Mouse (Mus musculus) heart, adult 2 months (tissue): Measurements from ENCODE around the gene Gm49486. TPM values are rescaled to one million over a fixed set of nuclear protein-coding genes. Genes with fewer than 3 reads are reported as not detected.
"Not testable (repeated sequence)": the region's sequence is repeated elsewhere in the genome, so short reads cannot be mapped to it uniquely, and the experiment has no call there.

ENCODE experiments used
- DNase-seq, 2 experiments: peaks; one replicate each; pipeline ENCODE4 v3.0.0; 2021
- H3K27ac ChIP-seq: fragments of 200-600 bp; 2 replicates; pipeline ENCODE4 v1.8.1; 2022
- H3K27me3 ChIP-seq: fragments of 200-500 bp; 2 replicates; pipeline ENCODE4 v1.6.1; 2012; ENCODE audit warnings: mild to moderate bottlenecking, low read length, inconsistent platforms, mixed read lengths; ENCODE audit not compliant: control insufficient read depth, insufficient read depth
- H3K36me3 ChIP-seq: fragments of 200-500 bp; 2 replicates; pipeline ENCODE4 v1.6.1; 2012; ENCODE audit warnings: low read length, inconsistent platforms; ENCODE audit not compliant: control insufficient read depth, insufficient read depth
- H3K4me1 ChIP-seq: fragments of 200-500 bp; 2 replicates; pipeline ENCODE4 v1.6.1; 2011; ENCODE audit warnings: low read length; ENCODE audit not compliant: control insufficient read depth, insufficient read depth
- H3K4me3 ChIP-seq: fragments of 200-600 bp; 2 replicates; pipeline ENCODE4 v1.8.1; 2022
- H3K79me2 ChIP-seq: fragments of 200-500 bp; replicated peaks from 2 replicates; pipeline ENCODE4 v1.6.1; 2012; ENCODE audit warnings: mild to moderate bottlenecking, inconsistent platforms, low read length, moderate library complexity, mixed read lengths; ENCODE audit not compliant: control insufficient read depth, insufficient read depth
- H3K9ac ChIP-seq: fragments of 200-500 bp; 2 replicates; pipeline ENCODE4 v1.6.1; 2012; ENCODE audit warnings: low read depth, mild to moderate bottlenecking, control low read depth, inconsistent platforms, low read length, mixed read lengths
- CTCF ChIP-seq: fragments of 200-600 bp; IDR thresholded peaks from 2 replicates; pipeline ENCODE4 v1.8.1; 2022; ENCODE audit warnings: antibody characterized with exemption, mild to moderate bottlenecking, moderate library complexity
- EP300 ChIP-seq: fragments of 200-500 bp; IDR thresholded peaks from 2 replicates; pipeline ENCODE4 v1.6.1; 2011; ENCODE audit warnings: low read depth, low read length, control low read depth; ENCODE audit not compliant: insufficient read depth
- POLR2A ChIP-seq: fragments of 200-500 bp; IDR thresholded peaks from 2 replicates; pipeline ENCODE4 v1.6.1; 2011; ENCODE audit warnings: mild to moderate bottlenecking, low read depth, low read length, control low read depth; ENCODE audit not compliant: insufficient read depth
- WGBS: fragments of 180-500 bp; shearing (Covaris S2); methylation state at CpG from one replicate; pipeline ENCODE4 v1.1.7; 2018; 5-methylcytosine and 5-hydroxymethylcytosine counted together
- intact Hi-C: fragments of 180-260 bp; cut with DNase I; formaldehyde crosslinking; loops from one replicate; pipeline ENCODE4 v1.15.1; 2025
- polyA plus RNA-seq: library from polyadenylated mRNA; depleted of rRNA; stranded (reverse); fragments of >200 nt; gene quantifications from 2 replicates; pipeline ENCODE4 v1.2.3, GENCODE M21; 2012
- total RNA-seq, 2 experiments: library from RNA; stranded (reverse); gene quantifications; 2 replicates each; pipeline ENCODE4 v1.2.3; 2021

Gm49486 gene
- total and polyA plus RNA-seq, 3 experiments: 0.39 to 1.4 (median 0.61) TPM

GRCm38 (mm10) chr15:79213591-79213990 lies 15.6 kb upstream of the Gm49486 start:
- WGBS: 43% methylated on average over 6 of the region's 6 CpGs
- H3K4me1 ChIP-seq: no peaks in the 10 kb centered on the region
- intact Hi-C loops: no loop called here
- no peaks in the 10 kb centered on the region for H3K79me2 ChIP-seq
- no peak for DNase-seq
- TF ChIP-seq CTCF (no peak), EP300 (no peak), POLR2A (no peak)
- no peak overlapping the region for H3K27ac ChIP-seq
- H3K36me3 ChIP-seq: no peaks in the 10 kb centered on the region
- H3K27me3 ChIP-seq: no peaks in the 10 kb centered on the region
- no peak overlapping the region for H3K9ac ChIP-seq
- H3K4me3 ChIP-seq: no peak overlapping the region

GRCm38 (mm10) chr15:79216191-79216590 lies 13.0 kb upstream of the Gm49486 start:
- intact Hi-C loops: no loop called here
- DNase-seq: no peak
- TF ChIP-seq CTCF (no peak), EP300 (no peak), POLR2A (no peak)
- Histone ChIP-seq H3K79me2 (no peaks in the 10 kb centered on the region), H3K9ac (no peak overlapping the region), H3K27ac (no peak overlapping the region), H3K4me1 (no peaks in the 10 kb centered on the region), H3K27me3 (no peaks in the 10 kb centered on the region), H3K36me3 (no peaks in the 10 kb centered on the region), H3K4me3 (no peak overlapping the region)
- 67% methylated on average over 3 of the region's 3 CpGs for WGBS

GRCm38 (mm10) chr15:79219572-79219971 lies 9.6 kb upstream of the Gm49486 start:
- Histone ChIP-seq H3K27ac (no peak overlapping the region), H3K9ac (no peak overlapping the region), H3K4me1 (0 out of 2 replicates have a peak, but pooled peaks cover under 1% of the 10 kb centered on the region), H3K36me3 (no peaks in the 10 kb centered on the region), H3K79me2 (no peaks in the 10 kb centered on the region), H3K27me3 (no peaks in the 10 kb centered on the region), H3K4me3 (no peak overlapping the region)
- DNase-seq: no peak
- TF ChIP-seq EP300 (no peak), CTCF (no peak), POLR2A (no peak)
- WGBS: 4% methylated on average over 1 of the region's 1 CpGs
- intact Hi-C loops: no loop called here

GRCm38 (mm10) chr15:79223641-79224040 lies 5.5 kb upstream of the Gm49486 start:
- 0 out of 2 replicates have a peak, but pooled peaks cover 1% of the 10 kb centered on the region for H3K4me1 ChIP-seq
- no peak for TF ChIP-seq CTCF
- TF ChIP-seq POLR2A: no peak
- TF ChIP-seq EP300: no peak
- no peak overlapping the region for H3K4me3 ChIP-seq
- no peak for DNase-seq
- no peaks in the 10 kb centered on the region for H3K27me3 ChIP-seq
- no peak overlapping the region for H3K27ac ChIP-seq
- no peaks in the 10 kb centered on the region for H3K36me3 ChIP-seq
- 32% methylated on average over 5 of the region's 5 CpGs for WGBS
- H3K9ac ChIP-seq: no peak overlapping the region
- H3K79me2 ChIP-seq: no peaks in the 10 kb centered on the region
- intact Hi-C loops: loop anchor here (1.0 to 5.0 kb wide), 2 partner anchors 244 to 384 kb away; partner anchors contain the start of gene Dmc1

- WGBS: 11% methylated on average over 5 of the region's 5 CpGs
- H3K36me3 ChIP-seq: no peaks in the 10 kb centered on the region
- peak; percentile 83 to 85 for DNase-seq
- no peak overlapping the region for H3K9ac ChIP-seq
- TF ChIP-seq EP300 (peak; percentile 86), CTCF (peak; percentile 97; the same call in 1 of the 2 replicates), POLR2A (0 out of 2 replicates have a peak, but pooled peaks have one; percentile 13)
- intact Hi-C loops: loop anchor here (1.0 to 5.0 kb wide), 2 partner anchors 243 to 383 kb away; partner anchors contain the start of gene Dmc1
- H3K4me1 ChIP-seq: 0 out of 2 replicates have a peak, but pooled peaks cover 1% of the 10 kb centered on the region
- no peak overlapping the region for H3K4me3 ChIP-seq
- H3K27ac ChIP-seq: peak overlapping the region; percentile 37
- H3K79me2 ChIP-seq: no peaks in the 10 kb centered on the region
- no peaks in the 10 kb centered on the region for H3K27me3 ChIP-seq
These were observed 4.5 kb upstream of the Gm49486 start for GRCm38 (mm10) chr15:79224685-79225084.

GRCm38 (mm10) chr15:79225780-79226179 lies 3.4 kb upstream of the Gm49486 start:
- H3K4me3 ChIP-seq, intact Hi-C loops, H3K9ac ChIP-seq: not testable (repeated sequence)

More at GRCm38 (mm10) chr15:79225780-79226179, 3.4 kb upstream of the Gm49486 start:
- not testable (repeated sequence) for H3K27ac ChIP-seq, DNase-seq, H3K79me2 ChIP-seq, H3K36me3 ChIP-seq, H3K4me1 ChIP-seq, H3K27me3 ChIP-seq
- TF ChIP-seq CTCF: peak; percentile 22
- WGBS: 55% methylated on average over 2 of the region's 2 CpGs
